Mouse (Mus musculus): ENCODE measurements around the gene Wdr18. TPM values are rescaled to one million over a fixed set of nuclear protein-coding genes. Genes with fewer than 3 reads are reported as not detected.

The Wdr18 gene
- total RNA-seq, 2 experiments from 2014 or later, result 22.7 to 23.4 TPM

DNA sequence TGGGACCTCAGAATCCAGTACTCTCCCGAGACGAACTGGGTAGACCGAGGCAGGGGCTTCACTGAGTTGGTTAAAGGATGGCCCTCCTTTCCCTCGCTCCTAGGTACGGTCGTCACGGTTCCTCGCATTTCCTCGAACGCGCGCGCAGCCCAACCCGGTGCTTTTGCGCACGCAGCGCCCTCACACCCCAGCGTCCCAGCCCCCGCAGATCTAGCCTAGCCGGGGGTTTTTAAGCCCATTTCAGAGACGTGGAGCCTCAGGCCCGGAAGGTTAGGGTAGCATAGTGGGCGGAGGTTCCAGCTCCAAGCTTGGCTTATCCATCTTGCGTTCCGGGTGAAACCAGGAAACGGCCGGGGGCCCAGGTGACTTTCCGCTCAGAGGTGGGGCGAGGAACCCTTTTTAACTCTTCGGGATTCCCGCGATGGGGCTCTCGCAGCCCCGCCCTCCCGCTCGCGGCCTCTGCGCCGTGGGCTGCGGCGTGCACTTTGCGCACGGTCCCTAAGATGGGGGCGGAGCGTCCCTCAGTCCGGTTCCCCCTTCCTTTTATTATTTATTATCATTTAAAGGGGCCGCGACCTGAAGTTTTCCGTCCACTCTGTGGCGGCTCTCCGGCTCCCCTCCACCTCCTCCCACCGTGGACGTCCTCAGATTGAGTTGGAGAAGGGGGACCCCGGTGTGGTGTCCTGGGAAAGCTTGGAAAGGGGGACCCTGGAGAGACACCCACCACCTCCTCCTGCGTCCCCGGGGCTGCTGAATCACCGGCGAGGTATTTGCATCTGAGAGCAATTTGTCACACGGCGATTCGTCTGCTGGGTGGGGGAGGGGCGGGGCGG, 33.2 kb upstream of the Wdr18 start, which contains the start of gene Arid3a:
Gene Arid3a, plus strand, starts transcription at position 553 of the 833 bp plus-strand sequence.
- peak; percentile 92 for DNase-seq
- intact Hi-C loops (cut with DNase I), result no loop called here

- peak; percentile 58 to 70 for DNase-seq
- intact Hi-C loops (cut with DNase I), result no loop called here
These were observed 32.5 kb upstream of the Wdr18 start for GRCm38 (mm10) chr10:79927324-79928029.

DNA sequence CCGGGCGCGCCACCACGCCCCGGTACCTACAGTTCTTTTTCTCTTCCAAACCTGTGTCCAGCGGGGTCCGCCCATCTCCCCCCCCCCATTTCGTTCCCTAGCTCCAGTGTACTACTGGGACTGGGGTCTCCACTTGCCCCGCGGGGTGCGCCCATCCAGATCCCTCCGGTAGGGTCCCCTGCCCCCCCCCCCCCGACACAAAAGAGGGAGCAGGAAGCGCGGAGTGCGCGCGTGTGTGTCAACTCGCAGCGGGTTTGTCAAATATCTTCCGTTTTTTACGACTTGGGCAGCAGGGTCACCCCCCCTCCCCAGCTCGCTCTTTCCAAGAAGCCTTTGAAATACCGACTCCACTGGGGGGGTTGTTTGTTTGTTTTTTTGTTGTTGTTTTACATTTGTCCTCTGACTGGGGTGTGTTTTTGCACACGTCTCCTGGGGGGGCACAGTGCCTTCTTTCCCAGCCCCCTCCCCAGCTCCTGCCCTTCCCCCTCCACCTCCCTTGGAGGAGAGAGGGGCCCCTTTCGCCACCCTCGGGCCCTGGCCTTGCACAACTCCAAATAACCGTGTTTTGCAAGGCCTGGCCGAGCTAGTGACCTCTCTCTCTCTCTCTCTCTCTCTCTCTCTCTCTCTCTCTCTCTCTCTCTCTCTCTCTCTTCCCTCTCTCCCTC, 31.8 kb upstream of the Wdr18 start:
- intact Hi-C loops (cut with DNase I), result no loop called here
- DNase-seq, result peak in 1 of 2 experiments; percentile 24

- DNase-seq, result no peak
- intact Hi-C loops (cut with DNase I), result no loop called here
These were observed 30.8 kb upstream of the Wdr18 start for GRCm38 (mm10) chr10:79928907-79929701.

DNA sequence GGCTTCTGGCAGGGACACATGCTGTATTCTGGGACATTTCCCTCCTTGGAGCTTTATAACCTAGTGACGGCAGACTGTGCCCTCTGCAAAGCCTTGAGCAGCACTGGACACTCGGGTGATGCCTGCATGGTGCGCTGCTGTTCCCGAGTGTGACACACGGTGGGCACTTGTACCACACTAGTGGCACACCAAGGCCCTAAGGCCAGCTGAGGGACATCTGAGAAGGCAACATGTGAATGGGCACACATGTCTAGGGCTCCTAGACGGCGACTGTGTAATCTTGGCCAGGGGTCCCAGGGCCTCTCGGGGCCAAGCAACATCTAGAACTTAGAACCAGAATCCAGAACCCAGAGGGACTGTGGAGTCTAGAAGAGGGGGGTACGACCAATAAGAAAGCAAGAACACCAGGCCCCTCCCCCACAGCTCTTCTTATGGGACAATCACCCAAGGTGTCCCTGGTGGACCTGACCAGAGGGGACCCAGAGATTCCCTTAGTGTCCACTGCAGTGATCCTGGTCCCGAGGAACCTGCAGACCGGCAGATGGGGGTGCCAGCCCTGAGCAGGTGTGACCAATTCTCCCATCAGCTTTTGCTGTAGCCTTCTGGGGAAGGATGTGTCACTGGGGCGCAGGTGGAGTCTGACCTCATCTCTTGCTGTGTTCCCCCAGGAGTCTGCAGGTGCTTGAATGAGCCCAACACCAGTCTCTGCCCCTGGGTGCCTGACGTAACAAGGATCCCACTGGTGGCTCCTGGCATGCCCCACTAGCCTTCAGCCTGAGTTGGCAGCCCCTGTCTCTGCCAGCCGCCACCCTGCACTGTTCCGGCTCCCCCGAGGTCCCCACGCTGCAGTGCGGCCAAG, 29.8 kb upstream of the Wdr18 start:
- intact Hi-C loops (cut with DNase I), result no loop called here
- DNase-seq, result no peak

DNA sequence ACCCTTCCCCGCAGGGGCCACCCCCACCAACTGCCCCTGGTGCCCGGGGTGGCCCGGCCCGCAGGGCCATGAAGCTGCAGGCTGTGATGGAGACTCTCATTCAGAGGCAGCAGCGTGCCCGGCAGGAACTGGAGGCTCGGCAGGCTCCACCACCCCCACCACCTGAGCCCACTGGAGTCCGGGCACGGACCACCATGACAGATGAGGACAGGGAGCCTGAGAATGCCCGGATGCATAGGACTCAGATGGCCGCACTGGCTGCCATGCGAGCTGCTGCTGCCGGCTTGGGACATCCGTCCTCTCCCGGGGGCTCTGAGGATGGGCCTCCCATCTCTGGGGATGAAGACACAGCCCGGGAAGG, 29.1 kb upstream of the Wdr18 start:
- no peak for DNase-seq
- intact Hi-C loops (cut with DNase I), result no loop called here

DNA sequence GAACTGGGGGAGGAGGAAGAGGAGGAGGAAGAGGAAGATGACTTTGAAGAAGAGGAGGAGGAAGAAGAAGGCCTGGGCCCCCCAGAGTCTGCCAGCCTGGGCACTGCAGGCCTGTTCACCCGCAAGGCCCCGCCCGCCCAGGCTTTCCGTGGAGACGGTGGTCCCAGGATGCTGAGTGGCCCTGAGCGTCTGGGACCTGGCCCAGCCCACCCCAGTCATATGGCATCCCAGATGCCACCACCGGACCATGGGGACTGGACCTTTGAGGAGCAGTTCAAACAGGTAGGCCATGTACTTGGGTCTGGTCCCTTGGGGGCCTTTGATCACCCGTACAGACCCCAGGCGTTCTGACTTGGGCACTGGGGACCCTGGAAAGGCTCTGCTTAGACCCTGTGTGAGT, 28.2 kb upstream of the Wdr18 start:
- intact Hi-C loops (cut with DNase I), result no loop called here
- DNase-seq, result no peak

DNA sequence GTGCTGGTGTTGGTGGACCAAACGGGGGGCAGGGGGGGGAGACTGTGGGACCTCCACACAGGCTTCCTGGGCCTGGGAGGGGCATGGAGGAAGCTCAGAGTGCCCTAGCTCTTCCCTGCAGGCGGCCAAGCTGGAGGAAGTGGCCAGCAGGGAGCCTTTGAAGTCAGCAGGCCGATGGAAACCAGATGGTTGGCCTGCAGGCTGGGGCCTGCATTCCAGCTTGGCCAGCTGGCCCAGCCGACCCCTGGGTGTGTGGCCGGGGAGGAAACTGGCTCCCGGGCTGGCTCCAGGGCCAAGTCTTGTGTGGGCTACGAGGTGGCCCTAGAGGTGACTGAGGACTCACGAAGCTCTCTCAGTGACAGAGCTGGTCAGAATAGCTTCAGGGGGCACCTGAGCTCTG, 27.2 kb upstream of the Wdr18 start:
- peak; percentile 81 to 86 for DNase-seq
- intact Hi-C loops (cut with DNase I), result no loop called here

- intact Hi-C loops (cut with DNase I), result no loop called here
- no peak for DNase-seq
These were observed 26.7 kb upstream of the Wdr18 start for GRCm38 (mm10) chr10:79933145-79933679.

DNA sequence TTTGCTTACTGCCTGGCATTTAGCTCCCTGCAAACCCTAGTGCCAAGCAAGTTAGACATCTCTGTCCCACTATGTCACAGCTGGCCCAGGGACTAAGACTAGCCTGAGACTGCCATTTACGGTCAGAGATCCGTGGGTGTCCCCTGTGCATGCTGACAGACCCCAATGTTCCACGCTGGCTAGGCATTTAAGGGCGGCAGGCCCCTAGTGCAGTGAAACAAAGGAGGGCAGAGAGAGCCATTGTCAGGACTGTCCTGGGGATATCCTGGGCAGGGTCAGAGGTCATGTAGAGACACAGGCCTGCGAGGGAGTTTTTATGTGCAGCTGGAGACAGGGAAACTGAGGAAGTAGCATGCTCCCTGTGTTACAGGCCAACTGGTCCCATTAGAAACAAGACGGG, 26.1 kb upstream of the Wdr18 start:
- intact Hi-C loops (cut with DNase I), result no loop called here
- DNase-seq, result no peak

DNA sequence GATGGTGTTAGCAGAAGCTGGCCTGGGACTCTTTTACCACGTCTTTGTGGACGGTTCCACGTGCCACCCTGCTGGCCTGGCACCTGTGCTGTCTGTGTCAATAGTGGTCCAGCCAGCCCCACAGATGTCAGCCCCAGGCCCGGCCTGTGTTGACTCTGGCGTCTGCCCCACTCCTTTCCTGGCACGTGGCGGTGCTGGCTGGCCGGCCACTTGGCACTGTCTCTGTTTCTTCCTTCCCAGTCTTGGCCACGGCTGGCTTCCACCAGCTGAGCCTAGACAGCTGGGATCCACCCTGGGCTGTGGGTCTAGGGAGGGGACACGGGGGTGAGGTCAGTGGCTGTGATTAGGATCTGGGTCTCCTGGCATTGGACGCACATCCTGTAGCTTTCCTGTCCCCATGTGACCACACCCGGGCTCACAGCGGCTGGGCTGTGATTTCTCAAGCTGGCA, 25.7 kb upstream of the Wdr18 start:
- intact Hi-C loops (cut with DNase I), result no loop called here
- DNase-seq, result peak; percentile 92 to 93

DNA sequence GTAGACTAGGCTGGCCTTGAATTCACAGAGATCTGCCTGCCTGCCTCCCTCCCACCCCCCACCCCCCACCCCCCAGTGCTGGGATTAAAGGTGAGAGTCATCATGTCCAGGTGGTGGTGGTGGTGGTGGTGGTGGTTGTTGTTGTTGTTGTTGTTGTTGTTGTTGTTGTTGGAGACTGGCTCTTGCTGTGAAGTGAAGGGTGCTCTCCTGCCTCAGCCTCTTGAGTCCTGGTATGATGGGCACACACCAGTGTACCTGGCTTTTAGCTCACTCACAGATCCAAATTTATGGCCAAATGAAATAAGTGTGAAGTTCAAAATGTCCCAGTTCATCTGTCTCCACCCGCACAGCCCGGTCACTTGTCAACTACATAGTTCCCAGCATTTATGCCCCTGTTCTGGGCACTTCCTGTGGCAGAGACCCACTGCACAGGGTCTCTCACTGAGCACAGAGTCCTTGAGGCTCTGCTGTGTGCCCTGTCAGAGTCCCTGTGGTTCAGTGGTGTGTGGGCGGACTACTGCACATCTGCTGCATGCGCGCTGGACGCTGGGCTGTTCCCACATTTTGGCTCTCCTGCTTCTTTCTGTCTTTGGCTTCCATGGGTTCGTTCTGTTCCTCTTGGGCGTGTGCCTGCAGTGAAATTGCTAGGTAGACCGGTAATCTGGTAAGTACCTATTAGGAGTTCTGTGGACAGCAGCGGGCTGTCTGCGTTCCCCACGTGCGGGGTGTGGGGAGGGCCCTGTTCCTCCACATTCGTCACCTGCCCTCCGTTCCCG, 25.0 kb upstream of the Wdr18 start:
- no peak for DNase-seq
- intact Hi-C loops (cut with DNase I), result no loop called here

- intact Hi-C loops (cut with DNase I), result no loop called here
- no peak for DNase-seq
These were observed 23.6 kb upstream of the Wdr18 start for GRCm38 (mm10) chr10:79936284-79936910.

- peak; percentile 90 for DNase-seq
- intact Hi-C loops (cut with DNase I), result no loop called here
These were observed 23.0 kb upstream of the Wdr18 start for GRCm38 (mm10) chr10:79936911-79937441.

GRCm38 (mm10) chr10:79937775-79938526, 22.0 kb upstream of the Wdr18 start:
- intact Hi-C loops (cut with DNase I), result no loop called here
- no peak for DNase-seq

- DNase-seq, result peak; percentile 41 to 47
- intact Hi-C loops (cut with DNase I), result no loop called here
These were observed 19.2 kb upstream of the Wdr18 start for GRCm38 (mm10) chr10:79940749-79941148.

DNA sequence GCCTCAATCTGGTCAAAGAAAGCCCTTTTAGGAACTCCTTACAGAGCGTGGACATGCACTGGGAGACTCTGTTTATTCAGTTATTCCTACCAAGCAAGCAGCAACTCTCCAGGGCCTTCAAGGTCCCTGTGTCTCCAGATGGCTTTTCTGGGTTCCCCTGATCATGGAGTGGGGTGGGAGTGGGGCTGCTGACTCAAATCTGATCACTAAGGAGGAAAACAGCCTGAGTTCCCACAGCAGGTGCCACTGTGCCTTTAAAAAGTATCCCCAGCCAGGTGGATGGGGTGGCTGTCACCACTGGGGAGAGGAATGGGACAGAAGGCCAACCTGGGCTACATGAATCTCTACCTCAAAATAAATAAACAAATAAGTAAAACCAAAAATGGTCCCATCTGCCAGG, 17.0 kb upstream of the Wdr18 start:
- DNase-seq, result no peak
- intact Hi-C loops (cut with DNase I), result no loop called here
